Mouse (Mus musculus) WW6 (cell line): Measurements from ENCODE around the gene Prkar1b.

Experiments used
- DNase-seq: peaks from one replicate; pipeline ENCODE4 v3.0.0-alpha.2; 2013; ENCODE audit warnings: low read depth, low spot score

The Prkar1b gene

DNA sequence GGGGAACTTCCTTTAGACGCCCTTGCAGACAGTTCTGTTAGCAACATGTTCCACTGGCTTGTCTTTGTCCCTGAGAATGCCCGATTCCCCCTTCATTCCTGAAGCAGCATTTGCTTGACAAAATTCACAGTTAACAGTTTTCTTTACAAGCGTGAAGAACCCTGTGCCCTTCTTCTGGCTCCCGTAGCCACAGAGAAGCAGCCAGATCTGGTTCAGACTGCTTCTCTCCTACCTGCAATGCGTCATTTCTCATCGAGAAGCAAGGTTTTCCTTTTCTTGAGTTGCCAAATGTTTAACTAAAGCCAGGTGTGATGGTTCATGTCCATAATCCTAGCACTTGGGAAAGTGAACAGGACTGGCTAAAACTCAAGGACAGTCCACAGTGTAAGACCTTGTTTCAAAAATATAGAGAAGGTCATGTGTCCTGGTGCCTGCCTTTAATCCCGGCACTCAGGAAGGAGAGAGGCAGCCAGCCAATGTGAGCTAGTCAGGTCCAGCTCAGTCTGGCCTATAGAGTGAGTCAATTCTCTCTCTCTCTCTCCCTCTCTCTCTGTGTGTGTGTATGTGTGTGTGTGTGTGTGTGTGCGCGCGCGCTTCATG, 3.2 kb downstream of the Prkar1b start:
- no peak for DNase-seq

- DNase-seq, result no peak
These were observed 4.1 kb downstream of the Prkar1b start for GRCm38 (mm10) chr5:139145726-139146125.

DNA sequence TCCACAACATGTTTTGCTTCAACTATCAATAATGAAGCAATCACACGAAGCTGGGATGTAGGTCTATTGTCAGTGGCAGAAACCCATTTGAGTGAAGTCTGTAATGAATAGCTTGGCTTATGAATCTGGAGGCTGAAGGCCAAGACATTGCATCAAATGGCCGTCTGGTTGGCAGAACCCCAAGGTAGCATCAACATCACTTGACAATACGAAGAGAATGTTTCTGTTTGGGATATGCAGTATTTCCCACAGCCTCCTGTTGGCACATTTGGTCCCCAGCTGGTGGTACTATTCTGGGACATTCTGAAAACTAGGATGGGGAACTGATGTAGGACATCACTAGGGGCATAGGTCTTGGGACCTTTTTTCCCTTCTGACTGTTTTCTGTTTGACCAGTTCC, 5.9 kb downstream of the Prkar1b start:
- no peak for DNase-seq

DNA sequence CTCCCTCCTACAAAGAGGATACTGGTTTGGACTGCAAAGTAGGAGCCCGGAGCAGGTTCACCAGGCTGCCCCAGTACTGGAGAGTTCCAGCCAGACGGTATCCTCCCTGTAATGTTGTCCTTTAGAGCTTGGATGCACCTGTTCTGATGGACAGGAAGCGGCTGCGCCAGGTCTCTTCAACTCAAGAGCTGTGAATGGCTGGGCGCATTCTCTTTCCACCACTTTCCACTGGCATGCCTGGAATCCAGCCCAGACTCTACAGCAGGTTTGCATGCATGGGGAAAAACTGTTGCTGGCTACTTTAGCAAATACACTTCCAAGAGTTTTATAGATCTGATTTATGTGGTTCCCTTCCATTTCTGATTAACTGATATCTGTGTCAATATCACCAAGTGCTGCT, 8.5 kb downstream of the Prkar1b start:
- no peak for DNase-seq

DNA sequence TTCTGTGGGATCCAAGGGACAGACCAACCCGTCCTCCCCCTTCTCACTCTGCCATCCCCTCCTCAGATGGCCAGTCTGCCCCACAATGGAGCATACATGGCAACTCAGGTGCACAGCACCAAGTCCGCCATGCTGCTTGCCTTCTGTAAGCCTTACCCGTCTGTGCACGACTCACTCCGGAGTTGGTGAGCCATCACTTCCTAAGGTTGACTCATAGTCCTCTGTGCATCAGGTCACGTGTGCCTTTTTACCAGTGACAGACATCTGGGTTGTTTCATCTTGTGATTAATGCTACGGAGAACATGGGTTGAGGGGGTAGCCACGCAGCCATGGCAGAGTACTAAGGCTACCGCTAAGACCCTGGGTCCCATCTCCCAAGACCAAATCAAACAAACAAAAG, 9.2 kb downstream of the Prkar1b start:
- DNase-seq, result no peak

GRCm38 (mm10) chr5:139138926-139139472, 10.8 kb downstream of the Prkar1b start:
- DNase-seq, result no peak

GRCm38 (mm10) chr5:139138261-139138925, 11.4 kb downstream of the Prkar1b start:
- DNase-seq, result no peak

- no peak for DNase-seq
These were observed 12.6 kb downstream of the Prkar1b start for GRCm38 (mm10) chr5:139137176-139137575.

GRCm38 (mm10) chr5:139136341-139136740, 13.5 kb downstream of the Prkar1b start:
- DNase-seq, result no peak

GRCm38 (mm10) chr5:139134501-139134900, 15.3 kb downstream of the Prkar1b start:
- no peak for DNase-seq

DNA sequence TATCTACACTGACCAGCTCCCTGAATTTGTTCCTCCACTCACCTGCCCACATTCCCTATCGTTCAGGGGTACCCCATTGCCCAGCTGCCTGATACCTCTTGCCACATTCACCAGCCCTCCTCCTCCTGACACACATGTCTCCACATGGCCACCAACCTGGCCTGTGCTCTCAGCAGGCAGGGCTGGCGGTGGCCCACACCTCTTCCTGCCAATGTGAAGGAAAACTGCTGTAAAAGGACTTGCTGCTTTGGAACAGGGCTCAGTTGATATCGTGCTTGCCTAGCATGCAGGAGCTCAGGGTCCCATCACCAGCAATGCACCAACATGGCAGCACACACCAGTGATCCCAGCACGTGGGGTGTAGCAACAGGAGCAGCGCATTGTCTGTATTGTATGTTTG, 19.4 kb downstream of the Prkar1b start:
- no peak for DNase-seq

GRCm38 (mm10) chr5:139129572-139130151, 20.1 kb downstream of the Prkar1b start:
- no peak for DNase-seq

- no peak for DNase-seq
These were observed 20.7 kb downstream of the Prkar1b start for GRCm38 (mm10) chr5:139129078-139129477.

GRCm38 (mm10) chr5:139128476-139129065, 21.2 kb downstream of the Prkar1b start:
- no peak for DNase-seq

DNA sequence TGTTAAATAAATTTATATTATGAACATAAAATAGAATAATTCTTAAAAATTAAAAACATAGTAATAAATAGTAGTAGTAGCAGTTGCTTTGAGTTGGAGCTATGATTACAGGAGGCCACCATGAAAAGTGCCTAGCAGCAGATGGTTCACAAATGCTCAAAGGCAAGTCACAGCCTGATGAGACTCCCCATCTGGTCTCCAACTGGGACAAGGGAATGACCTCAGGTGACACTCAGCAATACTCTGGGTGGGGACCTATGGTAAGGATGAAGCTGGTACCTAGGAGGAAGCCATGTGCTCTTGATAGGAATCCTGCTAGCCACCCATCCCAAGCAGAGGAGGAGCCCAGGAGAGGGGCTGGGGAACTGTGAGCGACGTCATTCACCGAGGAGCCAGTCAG, 24.1 kb downstream of the Prkar1b start:
- DNase-seq, result no peak

DNA sequence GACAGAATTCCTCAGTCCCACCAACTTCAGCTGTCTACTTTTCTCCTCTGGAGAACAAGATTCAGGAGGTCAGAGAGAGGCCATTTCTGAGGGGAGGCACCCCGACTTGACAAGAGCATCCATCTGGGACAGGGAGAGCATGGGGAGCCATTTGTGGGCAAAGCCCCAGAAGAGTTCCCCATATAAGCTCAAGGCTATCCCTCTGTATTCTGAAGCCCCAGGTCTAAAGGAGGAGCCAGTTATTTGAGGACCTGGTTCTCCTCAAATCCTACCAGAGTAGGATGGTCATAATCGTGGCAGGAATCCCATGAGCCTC, 30.9 kb downstream of the Prkar1b start:
- no peak for DNase-seq

DNA sequence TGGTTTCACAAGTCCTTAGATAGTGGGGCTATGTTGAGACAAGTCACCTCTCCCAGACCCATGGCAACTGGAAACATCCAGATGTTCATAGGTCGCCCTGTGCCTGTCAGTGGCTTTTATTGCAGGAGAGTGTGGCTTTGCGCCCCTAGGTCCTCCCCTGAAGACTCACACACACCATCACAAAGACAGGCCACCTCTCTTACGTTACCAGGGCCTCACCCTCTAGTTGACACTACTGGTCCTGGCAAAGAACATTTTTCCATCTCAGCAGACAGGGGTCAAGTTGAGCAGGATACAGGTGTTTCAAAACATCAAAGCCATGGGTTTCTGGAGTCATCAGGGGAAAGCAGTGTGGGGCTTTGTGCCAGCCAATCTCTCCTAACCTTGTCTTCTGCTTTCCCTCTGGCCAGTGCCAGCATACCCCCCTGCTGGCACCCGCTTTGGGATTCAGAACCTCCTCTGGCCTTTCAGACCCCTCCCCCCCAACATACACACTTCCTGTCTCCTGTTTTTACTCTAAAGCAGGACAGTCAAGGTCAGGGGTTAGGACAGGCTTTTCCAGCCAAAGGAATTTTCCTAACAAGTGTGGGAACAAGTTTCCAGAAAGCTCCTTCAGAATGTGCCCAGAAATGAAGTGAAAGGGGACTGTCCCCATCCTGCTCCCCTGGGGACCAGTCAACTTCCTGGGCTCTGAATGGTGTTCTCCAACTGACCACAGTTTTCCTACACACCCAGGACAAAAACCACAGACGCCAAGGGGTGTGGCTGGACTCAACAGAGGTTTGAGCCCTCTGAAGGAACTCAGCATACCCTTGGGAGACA, 31.5 kb downstream of the Prkar1b start:
- no peak for DNase-seq

- DNase-seq, result no peak
These were observed 34.3 kb downstream of the Prkar1b start for GRCm38 (mm10) chr5:139115507-139115906.

- DNase-seq, result no peak
These were observed 34.9 kb downstream of the Prkar1b start for GRCm38 (mm10) chr5:139114876-139115275.

DNA sequence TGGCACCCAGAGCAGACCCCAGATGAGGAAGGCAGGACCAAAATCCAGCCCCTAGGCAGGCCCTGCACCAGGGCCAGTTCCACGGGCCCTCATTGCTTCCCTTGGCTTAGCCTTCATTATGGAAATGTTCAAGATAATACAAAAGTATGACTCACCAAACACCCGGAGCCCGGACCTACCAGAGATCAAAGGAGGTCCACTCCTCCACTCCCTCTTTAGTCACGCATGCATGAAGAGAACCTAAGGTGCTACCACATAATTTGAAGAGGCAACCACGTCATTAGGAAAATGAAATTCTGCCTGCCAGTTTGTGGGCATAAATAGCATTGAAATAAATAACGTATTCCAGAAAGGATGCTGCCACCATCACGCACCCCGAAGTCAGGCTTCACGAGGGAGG, 37.4 kb downstream of the Prkar1b start:
- no peak for DNase-seq

DNA sequence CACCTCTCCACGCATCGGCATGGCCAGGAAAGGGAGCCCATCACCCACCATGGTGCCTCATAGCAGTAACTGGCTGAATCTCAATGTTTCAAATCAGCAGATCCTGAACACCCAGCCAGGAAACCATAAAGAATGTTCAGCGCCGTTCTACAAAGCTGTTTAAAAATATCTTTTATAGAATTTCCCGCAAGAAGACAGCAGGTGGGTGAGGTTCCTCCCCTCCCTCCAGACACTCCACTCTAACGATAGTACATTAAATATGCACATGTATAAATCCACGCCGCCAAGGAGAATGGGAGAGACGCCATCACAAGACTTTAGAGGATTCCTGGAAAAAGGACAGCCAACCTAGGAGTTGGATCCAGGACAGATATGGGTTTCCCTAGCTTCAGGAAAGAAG, 37.8 kb downstream of the Prkar1b start:
- no peak for DNase-seq
